Mouse (Mus musculus): ENCODE results near the gene Gm3667.
"Not testable (repeated sequence)": the region's sequence is repeated elsewhere in the genome, so short reads cannot be mapped to it uniquely, and the experiment has no call there.

Gm3667 gene

GRCm38 (mm10) chr14:6889521-6890012 is at the start of gene Gm3667:
TSS of gene Gm3667 (minus strand) at chr14:6889962.
- DNase-seq (ENCODE audit: low spot score in 2 of 2): not testable (repeated sequence)

GRCm38 (mm10) chr14:6899881-6900280 is 10.1 kb upstream of the Gm3667 start:
- peak in 1 of 2 experiments; percentile 62 for DNase-seq (ENCODE audit: low spot score in 2 of 2)

- DNase-seq (ENCODE audit: low spot score in 2 of 2): peak in 1 of 2 experiments; percentile 19
Observed at GRCm38 (mm10) chr14:6888811-6889210, 951 bp downstream of the Gm3667 start.

GRCm38 (mm10) chr14:6840211-6840610 is 49.6 kb downstream of the Gm3667 start, which contains the start of gene Gm3642:
TSS of gene Gm3642 (minus strand) at chr14:6840311.
- not testable (repeated sequence) for DNase-seq (ENCODE audit: low spot score in 2 of 2)

GRCm38 (mm10) chr14:6823297-6823696 is 66.5 kb downstream of the Gm3667 start:
- DNase-seq (ENCODE audit: low spot score in 2 of 2): peak in 1 of 2 experiments; percentile 57

Data from urinary bladder, postnatal 4 days (tissue).